Mouse (Mus musculus) testis, adult 2 months (tissue): ENCODE measurements around the gene Tgfb2. TPM values are rescaled to one million over a fixed set of nuclear protein-coding genes. Genes with fewer than 3 reads are reported as not detected.

Experiments
- H3K27ac ChIP-seq: fragments of 200-500 bp; 2 replicates; pipeline ENCODE4 v1.5.1; 2012; ENCODE audit warnings: low read depth, low read length; ENCODE audit not compliant: control insufficient read depth, insufficient read depth
- H3K27me3 ChIP-seq: fragments of 200-500 bp; 2 replicates; pipeline ENCODE4 v1.6.1; 2012; ENCODE audit warnings: mild to moderate bottlenecking, low read length, moderate library complexity; ENCODE audit not compliant: control insufficient read depth, insufficient read depth
- H3K36me3 ChIP-seq: fragments of 200-500 bp; 2 replicates; pipeline ENCODE4 v1.6.1; 2012; ENCODE audit warnings: mild to moderate bottlenecking, low read length; ENCODE audit not compliant: control insufficient read depth, insufficient read depth
- H3K4me1 ChIP-seq: fragments of 200-500 bp; 2 replicates; pipeline ENCODE4 v1.6.1; 2012; ENCODE audit warnings: low read length; ENCODE audit not compliant: control insufficient read depth, insufficient read depth
- H3K4me3 ChIP-seq: fragments of 200-500 bp; 2 replicates; pipeline ENCODE4 v1.5.1; 2012; ENCODE audit warnings: low read depth, mild to moderate bottlenecking, low read length, moderate library complexity, mixed read lengths; ENCODE audit not compliant: control insufficient read depth
- CTCF ChIP-seq: fragments of 200-500 bp; IDR thresholded peaks from 2 replicates; pipeline ENCODE4 v1.5.1; 2012; ENCODE audit warnings: low read depth, mild to moderate bottlenecking, inconsistent platforms, low read length, moderate library complexity; ENCODE audit not compliant: control insufficient read depth, insufficient read depth, insufficient replicate concordance
- POLR2A ChIP-seq: fragments of 200-500 bp; IDR thresholded peaks from 2 replicates; pipeline ENCODE4 v1.6.1; 2012; ENCODE audit warnings: low read depth, mild to moderate bottlenecking, inconsistent platforms, low read length, moderate library complexity; ENCODE audit not compliant: control insufficient read depth
- polyA plus RNA-seq: library from polyadenylated mRNA; depleted of rRNA; stranded (reverse); fragments of >200 nt; gene quantifications from 2 replicates; pipeline ENCODE4 v1.2.3, GENCODE M21; 2012

Gene Tgfb2
- polyA plus RNA-seq, 1 experiment: 0.32 TPM

- no peaks in the 10 kb centered on the region for H3K36me3 ChIP-seq
- no peak overlapping the region for H3K27ac ChIP-seq
- H3K4me1 ChIP-seq: no peaks in the 10 kb centered on the region
- no peaks in the 10 kb centered on the region for H3K27me3 ChIP-seq
- H3K4me3 ChIP-seq: no peak overlapping the region
- TF ChIP-seq CTCF (no peak), POLR2A (no peak)
Observed at GRCm38 (mm10) chr1:186714215-186714614, 8.4 kb upstream of the Tgfb2 start.

- H3K4me1 ChIP-seq: no peaks in the 10 kb centered on the region
- no peak overlapping the region for H3K27ac ChIP-seq
- no peak overlapping the region for H3K4me3 ChIP-seq
- no peaks in the 10 kb centered on the region for H3K36me3 ChIP-seq
- no peaks in the 10 kb centered on the region for H3K27me3 ChIP-seq
- no peak for TF ChIP-seq POLR2A
- TF ChIP-seq CTCF: peak; percentile 15; the same call in 1 of the 2 replicates
Observed at GRCm38 (mm10) chr1:186712802-186713471, 7.1 kb upstream of the Tgfb2 start.

- Histone ChIP-seq H3K4me1 (peaks cover 12% of the 10 kb centered on the region), H3K27ac (no peak overlapping the region; the same call in 1 of the 2 replicates), H3K27me3 (no peaks in the 10 kb centered on the region), H3K36me3 (no peaks in the 10 kb centered on the region), H3K4me3 (peak overlapping the region; percentile 59)
- TF ChIP-seq CTCF: no peak
- no peak for TF ChIP-seq POLR2A
Observed at GRCm38 (mm10) chr1:186705203-186705914, 430 bp downstream of the Tgfb2 start.

- TF ChIP-seq CTCF: no peak
- no peak for TF ChIP-seq POLR2A
- Histone ChIP-seq H3K4me3 (peak overlapping the region; percentile 67), H3K27ac (no peak overlapping the region), H3K27me3 (no peaks in the 10 kb centered on the region), H3K4me1 (peaks cover 12% of the 10 kb centered on the region), H3K36me3 (no peaks in the 10 kb centered on the region)
Observed at GRCm38 (mm10) chr1:186703980-186704701, 1.6 kb downstream of the Tgfb2 start.

GRCm38 (mm10) chr1:186703256-186703979 lies 2.4 kb downstream of the Tgfb2 start:
- Histone ChIP-seq H3K27ac (no peak overlapping the region), H3K27me3 (no peaks in the 10 kb centered on the region), H3K4me1 (peaks cover 12% of the 10 kb centered on the region), H3K36me3 (no peaks in the 10 kb centered on the region), H3K4me3 (peak overlapping the region; percentile 4)
- TF ChIP-seq CTCF (no peak), POLR2A (no peak)

- H3K4me3 ChIP-seq: no peak overlapping the region
Observed at GRCm38 (mm10) chr1:186702391-186703255, 3.2 kb downstream of the Tgfb2 start.

More at GRCm38 (mm10) chr1:186702391-186703255, 3.2 kb downstream of the Tgfb2 start:
- Histone ChIP-seq H3K27ac (no peak overlapping the region), H3K27me3 (no peaks in the 10 kb centered on the region), H3K36me3 (no peaks in the 10 kb centered on the region), H3K4me1 (peaks cover 12% of the 10 kb centered on the region)
- TF ChIP-seq CTCF (no peak), POLR2A (no peak)
